Mouse (Mus musculus) ZHBTc4 (cell line): ENCODE measurements around the gene Pla2g12b.
"Not testable (repeated sequence)": the region's sequence is repeated elsewhere in the genome, so short reads cannot be mapped to it uniquely, and the experiment has no call there.

Source experiments
- DNase-seq: peaks from one replicate; pipeline ENCODE4 v3.0.0-alpha.2; 2011; ENCODE audit warnings: low read depth, low spot score

Pla2g12b gene

GRCm38 (mm10) chr10:59402899-59403792 is at the start of gene Pla2g12b:
TSS of gene Pla2g12b (plus strand) at chr10:59403660.
- DNase-seq = no peak

GRCm38 (mm10) chr10:59354120-59354519 is 49.3 kb upstream of the Pla2g12b start:
- peak; percentile 76 for DNase-seq

GRCm38 (mm10) chr10:59355020-59355419 is 48.4 kb upstream of the Pla2g12b start:
- DNase-seq = peak; percentile 39

DNA sequence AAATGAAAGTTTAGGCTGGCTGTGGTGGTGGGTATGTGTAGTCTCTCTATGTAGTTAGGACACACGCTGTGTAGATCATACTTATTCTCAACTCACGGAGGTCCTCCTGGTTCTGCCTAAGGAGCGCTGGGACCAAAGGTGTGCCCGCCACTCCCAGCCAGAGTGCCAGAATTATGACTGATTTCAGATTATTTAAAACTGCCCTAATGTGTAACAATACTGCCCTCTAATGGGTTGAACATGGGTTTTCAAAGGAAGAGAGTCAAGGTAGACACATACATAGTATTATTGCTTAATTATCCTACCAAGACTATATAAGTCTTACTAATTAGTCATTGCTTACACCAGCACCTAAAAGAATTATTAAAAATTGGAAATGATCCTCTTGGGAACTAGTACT is 44.7 kb upstream of the Pla2g12b start:
- no peak for DNase-seq

- no peak for DNase-seq
Measured at GRCm38 (mm10) chr10:59363208-59363607, 40.3 kb upstream of the Pla2g12b start.

- DNase-seq = no peak
Measured at GRCm38 (mm10) chr10:59364551-59364950, 38.9 kb upstream of the Pla2g12b start.

GRCm38 (mm10) chr10:59365804-59366589 is 37.5 kb upstream of the Pla2g12b start:
- DNase-seq = no peak

GRCm38 (mm10) chr10:59366746-59367145 is 36.7 kb upstream of the Pla2g12b start:
- DNase-seq = no peak

DNA sequence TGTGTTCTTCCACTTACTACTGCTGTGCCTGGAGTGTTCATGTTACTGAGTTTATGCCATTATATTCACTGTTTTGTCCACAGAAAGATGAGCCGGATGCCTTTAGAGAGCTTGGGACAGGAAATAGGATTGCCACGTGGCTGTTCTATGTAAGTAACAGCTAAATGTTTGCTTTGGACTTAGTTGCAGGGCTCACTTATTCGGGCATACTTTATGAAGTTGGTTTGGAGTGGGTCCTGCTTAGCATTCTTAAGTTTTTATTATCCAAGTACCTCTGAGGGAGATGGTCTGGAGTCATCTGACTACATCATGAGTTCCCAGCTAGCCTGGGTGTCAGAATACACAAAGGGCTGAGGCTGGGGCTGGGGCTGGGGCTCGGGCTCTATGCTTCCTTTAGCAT is 36.3 kb upstream of the Pla2g12b start:
- DNase-seq = no peak

GRCm38 (mm10) chr10:59368729-59369128 is 34.7 kb upstream of the Pla2g12b start:
- DNase-seq = no peak

DNA sequence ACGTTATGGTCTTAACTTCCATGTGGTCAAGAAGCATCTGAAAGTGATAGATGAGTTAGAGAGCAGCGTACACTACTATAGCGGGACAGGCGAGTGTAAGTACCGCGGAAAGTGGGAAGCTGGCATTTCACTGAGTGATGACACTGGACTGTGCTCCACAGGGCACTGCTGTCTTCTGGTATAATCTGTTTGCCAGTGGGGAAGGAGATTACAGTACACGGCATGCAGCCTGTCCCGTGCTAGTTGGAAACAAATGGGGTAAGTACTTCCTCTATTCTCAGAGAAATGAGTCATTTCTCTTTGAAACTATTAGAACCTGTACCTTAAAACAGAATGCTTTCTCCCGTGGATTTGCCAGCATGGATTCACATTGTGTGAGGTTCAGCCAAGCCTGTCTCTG is 34.0 kb upstream of the Pla2g12b start:
- DNase-seq = no peak

- DNase-seq = no peak
Measured at GRCm38 (mm10) chr10:59377906-59378305, 25.6 kb upstream of the Pla2g12b start.

DNA sequence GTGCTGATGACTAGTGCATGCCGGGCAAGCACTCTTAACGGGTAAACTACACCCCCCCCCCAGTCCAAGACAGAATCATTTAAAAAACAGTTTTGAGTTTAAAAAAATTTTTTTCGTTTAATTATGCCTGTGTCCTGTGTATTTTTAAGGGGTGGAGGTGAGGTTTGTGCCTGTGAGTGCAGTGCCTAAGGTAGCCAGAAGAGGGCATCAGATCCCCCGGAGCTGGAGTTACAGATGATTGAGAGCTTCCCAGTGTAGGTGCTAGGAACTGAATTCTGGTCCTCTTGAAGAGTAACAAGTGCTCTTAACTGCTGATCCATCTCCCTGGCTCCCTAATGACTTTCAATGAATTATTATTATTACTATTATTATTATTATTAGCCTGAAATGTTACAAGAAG is 24.7 kb upstream of the Pla2g12b start:
- peak; percentile 33 for DNase-seq

DNA sequence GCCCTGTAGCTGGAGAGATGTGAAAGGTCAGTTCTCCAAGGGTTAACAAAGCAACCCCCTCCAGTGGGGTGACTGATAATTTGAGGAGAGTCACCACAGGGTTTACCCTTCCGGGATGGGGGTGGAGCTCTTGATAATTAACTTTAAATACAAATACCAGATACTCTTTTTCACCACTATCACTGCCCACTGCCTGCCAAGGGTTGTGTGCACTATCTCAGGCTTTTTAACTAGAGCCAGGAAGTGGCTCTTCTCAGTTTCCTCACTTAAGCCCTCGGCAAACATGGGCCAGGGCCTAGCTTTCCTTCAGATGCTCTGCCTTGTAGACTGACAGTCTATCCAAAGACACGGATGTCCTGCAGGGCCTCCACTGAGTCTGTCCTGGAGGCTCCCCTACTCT is 23.5 kb upstream of the Pla2g12b start:
- DNase-seq = no peak

GRCm38 (mm10) chr10:59380411-59380821 is 23.0 kb upstream of the Pla2g12b start:
- DNase-seq = no peak

DNA sequence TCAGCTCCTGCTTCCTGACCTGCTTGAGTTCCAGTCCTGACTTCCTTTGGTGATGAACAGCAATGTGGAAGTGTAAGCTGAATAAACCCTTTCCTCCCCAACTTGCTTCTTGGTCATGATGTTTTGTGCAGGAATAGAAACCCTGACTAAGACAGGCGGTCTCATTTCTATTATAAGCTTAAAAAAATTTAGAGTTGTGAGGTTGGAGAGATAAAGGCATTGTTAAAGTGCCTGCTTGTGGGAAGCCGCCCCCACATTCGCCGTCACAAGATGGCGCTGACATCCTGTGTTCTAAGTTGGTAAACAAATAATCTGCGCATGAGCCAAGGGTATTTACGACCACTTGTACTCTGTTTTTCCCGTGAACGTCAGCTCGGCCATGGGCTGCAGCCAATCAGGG is 21.9 kb upstream of the Pla2g12b start:
- not testable (repeated sequence) for DNase-seq

- no peak for DNase-seq
Measured at GRCm38 (mm10) chr10:59386951-59387350, 16.5 kb upstream of the Pla2g12b start.

DNA sequence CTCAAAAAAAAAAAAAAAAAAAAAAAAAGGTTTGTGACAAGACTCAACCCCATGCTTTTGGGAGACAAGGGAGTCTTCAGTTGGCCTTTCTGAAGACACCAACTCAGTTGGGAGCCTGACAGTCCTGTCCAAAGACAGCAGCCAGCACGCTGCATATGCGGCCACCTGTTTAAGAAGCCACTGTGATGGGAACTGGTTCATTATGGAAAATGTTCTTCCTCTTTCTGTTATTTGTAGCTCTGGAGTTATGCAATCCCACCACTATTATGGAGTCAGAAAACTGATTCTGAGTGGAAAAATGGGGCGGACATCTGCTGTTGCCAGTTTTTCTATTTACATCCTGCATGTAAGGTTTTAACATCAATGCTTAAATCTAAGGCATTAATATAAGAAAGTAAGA is 13.8 kb upstream of the Pla2g12b start:
- DNase-seq = no peak

GRCm38 (mm10) chr10:59391907-59392306 is 11.6 kb upstream of the Pla2g12b start:
- DNase-seq = no peak

- not testable (repeated sequence) for DNase-seq
Measured at GRCm38 (mm10) chr10:59395461-59395860, 8.0 kb upstream of the Pla2g12b start, which contains the start of gene Gm10273. TSS of gene Gm10273 (plus strand) at chr10:59395632.

GRCm38 (mm10) chr10:59403793-59404149 is 311 bp downstream of the Pla2g12b start:
- DNase-seq = no peak

DNA sequence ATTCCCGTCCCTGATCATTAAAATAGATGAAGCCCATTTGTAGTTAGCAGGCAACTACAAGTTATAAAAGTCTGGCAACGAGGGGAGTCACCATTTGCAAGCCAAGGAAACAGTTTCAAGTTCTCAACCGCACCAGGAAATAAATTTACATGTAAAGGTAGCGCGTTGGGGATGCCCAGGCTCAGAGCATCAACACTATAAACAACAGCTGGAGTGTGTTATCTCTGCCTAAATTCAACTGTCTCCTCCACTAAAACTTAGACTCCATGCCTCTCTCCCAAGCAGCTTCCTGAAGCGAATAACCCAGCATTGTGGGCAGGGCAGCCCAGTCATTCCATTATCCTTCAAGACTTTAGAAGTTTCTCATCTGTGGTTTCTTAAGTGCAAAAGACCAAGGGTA is 5.0 kb downstream of the Pla2g12b start:
- no peak for DNase-seq

GRCm38 (mm10) chr10:59410264-59410663 is 6.8 kb downstream of the Pla2g12b start:
- peak; percentile 44 for DNase-seq
